Mouse (Mus musculus): ENCODE measurements at regions not wholly inside any gene's neighbourhood (a gene's known extent, or its start where the extent isn't known, plus 50 kb on each side); places are given as distances from the start of the nearest gene placed in this dataset.
A peak's percentile ranks its signal among the peaks of the same experiment; 100 is the strongest.

GRCm38 (mm10) chr7:63313096-63313495, 100.7 kb upstream of the Chrna7 start:
- no peak for DNase-seq (ENCODE audit: low spot score in 2 of 2)

DNA sequence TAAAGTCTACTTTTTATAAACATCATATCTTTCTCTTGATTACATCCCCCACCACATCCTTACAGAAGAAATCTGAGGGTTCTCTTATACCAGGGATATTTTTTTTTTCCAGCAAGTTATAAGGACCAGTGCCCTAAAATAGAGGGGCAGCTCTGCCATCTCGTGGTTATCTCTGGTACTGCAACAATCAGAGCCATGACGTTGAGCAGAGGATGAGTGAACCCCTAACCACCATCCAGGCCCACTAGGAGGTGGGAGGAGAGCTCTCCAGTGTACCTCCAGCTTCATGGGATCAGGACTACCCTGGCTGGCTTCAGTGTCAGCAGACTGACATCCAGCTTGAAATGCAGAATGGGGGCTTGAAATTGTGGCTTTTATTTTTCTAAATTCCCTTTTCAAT, 107.2 kb upstream of the Chrna7 start:
- DNase-seq (ENCODE audit: low spot score in 2 of 2): peak; percentile 17 to 25

GRCm38 (mm10) chr7:63321171-63321570, 108.8 kb upstream of the Chrna7 start:
- DNase-seq (ENCODE audit: low spot score in 2 of 2): no peak

DNA sequence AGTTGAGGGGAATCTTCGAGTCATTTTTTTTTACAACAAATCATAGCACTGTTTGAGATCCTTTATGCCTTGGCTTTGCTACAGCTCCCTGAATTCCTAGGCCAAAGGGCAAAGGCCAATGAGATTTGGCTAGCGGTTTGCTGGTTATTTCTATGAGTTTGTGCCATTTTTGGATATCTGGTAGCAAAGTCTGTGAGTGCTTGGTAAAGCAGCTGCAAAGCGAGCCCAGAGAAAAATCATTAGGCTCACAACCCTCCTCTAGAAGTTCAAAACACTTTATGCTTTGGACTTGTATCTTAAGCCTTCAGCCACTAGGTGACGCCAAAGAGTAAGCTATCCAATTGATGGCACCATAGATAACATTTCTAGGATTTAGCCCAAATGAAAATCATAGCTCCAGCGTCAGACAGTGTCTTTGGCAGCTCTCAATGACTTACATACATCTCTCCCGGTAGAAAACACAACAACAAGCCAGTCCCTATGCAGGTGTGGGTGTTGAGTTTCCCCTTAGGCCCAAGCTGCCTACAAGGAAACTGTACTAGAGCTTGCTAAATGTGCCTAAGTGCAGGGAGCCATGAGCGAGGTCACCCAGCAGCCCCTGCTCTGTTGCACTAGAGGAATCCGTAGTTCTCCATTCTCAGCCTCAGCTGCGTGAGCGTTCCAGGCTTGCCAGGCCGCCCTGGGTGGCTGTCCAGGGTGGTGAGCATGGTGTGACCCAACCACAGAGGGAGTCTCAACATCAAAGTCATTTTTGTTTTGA, 109.8 kb upstream of the Chrna7 start:
- peak in 1 of 2 experiments; percentile 11 for DNase-seq (ENCODE audit: low spot score in 2 of 2)

GRCm38 (mm10) chr7:63335146-63335545, 109.4 kb upstream of the Otud7a start:
- no peak for DNase-seq (ENCODE audit: low spot score in 2 of 2)

DNA sequence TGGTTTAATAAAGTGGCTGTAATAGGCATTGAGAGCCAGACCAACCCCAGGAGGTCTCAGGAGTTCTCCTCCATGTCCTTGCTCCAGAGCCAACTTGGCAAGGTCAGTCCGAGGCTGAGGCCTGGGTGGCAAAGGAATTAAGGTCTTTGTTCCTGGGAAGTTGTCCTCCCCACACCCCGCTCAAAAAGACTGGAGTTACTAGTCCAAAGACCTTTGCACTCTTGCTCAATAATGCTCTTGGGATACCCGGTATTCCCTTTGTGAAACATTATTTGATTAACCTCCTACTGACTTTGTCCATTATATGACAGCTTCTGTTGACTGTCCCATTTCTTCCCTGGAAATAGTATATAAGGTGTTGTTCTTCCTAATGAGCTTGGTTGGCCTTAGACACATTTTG, 108.5 kb upstream of the Otud7a start:
- DNase-seq (ENCODE audit: low spot score in 2 of 2): no peak

GRCm38 (mm10) chr7:63341716-63342115, 102.8 kb upstream of the Otud7a start:
- no peak for DNase-seq (ENCODE audit: low spot score in 2 of 2)

GRCm38 (mm10) chr7:63345671-63346392, 98.7 kb upstream of the Otud7a start:
- DNase-seq (ENCODE audit: low spot score in 2 of 2): peak in 1 of 2 experiments; percentile 25

DNA sequence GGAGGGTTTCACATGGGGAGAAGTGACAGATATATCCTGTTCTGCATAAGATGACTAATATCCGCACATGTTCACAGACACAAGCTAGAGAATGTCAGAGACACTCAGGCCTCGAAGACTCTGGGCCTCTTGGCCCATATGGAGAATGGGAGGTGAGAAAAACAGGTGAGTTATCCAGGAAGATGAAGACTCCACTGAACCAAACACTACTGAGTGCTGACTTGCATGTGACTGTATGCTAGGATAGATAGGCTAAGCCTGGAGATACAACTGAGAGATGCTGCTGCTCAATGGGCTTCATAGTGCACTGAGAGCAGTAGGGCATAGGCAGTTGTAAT, 98.2 kb upstream of the Otud7a start:
- no peak for DNase-seq (ENCODE audit: low spot score in 2 of 2)
